Mouse (Mus musculus): Measurements from ENCODE around the gene Acot11. TPM values are rescaled to one million over a fixed set of nuclear protein-coding genes. Genes with fewer than 3 reads are reported as not detected.

Gene Acot11
- polyA plus RNA-seq, 1 experiment from 2014 or later: 6.9 TPM

DNA sequence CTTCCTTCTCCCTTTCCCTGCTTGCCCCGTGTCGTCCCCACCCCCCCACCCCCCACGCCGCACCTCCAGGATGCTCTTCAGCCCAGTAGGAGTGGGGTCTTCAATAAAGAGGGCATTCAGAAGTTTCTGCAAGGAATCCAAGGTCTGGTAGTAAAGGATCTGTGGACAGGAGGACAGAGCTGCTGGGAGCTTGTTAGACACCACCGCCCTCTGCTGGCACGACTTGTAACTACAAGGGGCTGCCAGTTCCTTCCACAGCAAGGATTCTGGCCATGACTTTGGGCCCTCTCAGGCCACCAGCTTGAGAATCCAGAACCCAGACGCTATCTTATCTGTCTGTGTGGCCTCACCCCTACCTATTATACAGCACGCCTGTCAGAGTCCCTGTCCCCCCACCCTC, 96.4 kb downstream of the Acot11 start:
- Histone ChIP-seq H3K4me1 (peaks cover 14% of the 10 kb centered on the region; the same call in 1 of the 2 replicates), H3K9ac (no peak overlapping the region), H3K4me3 (replicated peaks) (no peak overlapping the region), H3K4me2 (peak overlapping the region; percentile 41), H3K27me3 (replicated peaks) (no peaks in the 10 kb centered on the region), H3K27ac (no peak overlapping the region), H3K36me3 (no peaks in the 10 kb centered on the region), H3K9me3 (no peaks in the 10 kb centered on the region)
- 0% methylated on average over 8 of the region's 8 CpGs for WGBS
- ATAC-seq (ENCODE audit: insufficient read depth, low FRiP score, low read depth): peak; percentile 42; the same call in 1 of the 2 replicates

GRCm38 (mm10) chr4:106707957-106708356, 96.8 kb downstream of the Acot11 start:
- H3K4me3 ChIP-seq (replicated peaks): no peak overlapping the region
- 42% methylated on average over 5 of the region's 5 CpGs for WGBS
- H3K27me3 ChIP-seq (replicated peaks): no peaks in the 10 kb centered on the region
- peak; percentile 30; the same call in 1 of the 2 replicates for ATAC-seq (ENCODE audit: insufficient read depth, low FRiP score, low read depth)
- no peaks in the 10 kb centered on the region for H3K36me3 ChIP-seq
- H3K9me3 ChIP-seq: no peaks in the 10 kb centered on the region
- no peak overlapping the region for H3K9ac ChIP-seq
- H3K27ac ChIP-seq: no peak overlapping the region
- peaks cover 14% of the 10 kb centered on the region; the same call in 1 of the 2 replicates for H3K4me1 ChIP-seq
- H3K4me2 ChIP-seq: peak overlapping the region; percentile 41

DNA sequence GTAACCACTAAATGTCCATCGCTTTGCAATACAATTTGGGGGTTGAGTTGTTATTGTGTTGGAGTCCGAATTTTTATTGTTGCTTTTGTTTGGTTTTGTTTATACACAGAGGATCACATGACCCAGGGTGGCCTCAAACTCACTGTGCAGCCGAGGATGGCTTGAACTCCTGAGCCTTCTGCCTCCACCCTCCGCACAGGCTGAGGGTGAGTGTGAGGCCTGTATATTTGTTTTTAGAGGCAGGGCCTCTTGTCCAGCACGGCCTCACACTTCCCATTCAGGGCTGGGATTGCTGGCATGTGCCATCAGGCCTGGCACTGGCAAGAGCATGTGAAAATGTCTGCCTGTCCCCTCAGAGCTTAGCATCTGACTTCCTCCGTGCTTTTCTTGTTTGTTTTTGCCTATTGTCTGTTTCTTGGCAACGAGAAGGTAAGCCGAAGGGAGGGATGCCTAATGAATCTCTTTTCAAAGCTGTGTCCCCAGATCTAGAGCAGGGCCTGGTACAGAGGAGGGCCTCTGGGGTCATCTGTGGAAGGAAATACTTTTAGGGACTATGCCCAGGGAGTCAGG, 99.6 kb downstream of the Acot11 start:
- no peak for ATAC-seq (ENCODE audit: insufficient read depth, low FRiP score, low read depth)
- H3K4me3 ChIP-seq (replicated peaks): no peak overlapping the region
- peak overlapping the region; percentile 28; the same call in 1 of the 2 replicates for H3K27ac ChIP-seq
- H3K9ac ChIP-seq: no peak overlapping the region
- no peak overlapping the region for H3K4me2 ChIP-seq
- H3K9me3 ChIP-seq: no peaks in the 10 kb centered on the region
- H3K4me1 ChIP-seq: peaks cover 14% of the 10 kb centered on the region; the same call in 1 of the 2 replicates
- 41% methylated on average over 8 of the region's 8 CpGs for WGBS
- H3K36me3 ChIP-seq: no peaks in the 10 kb centered on the region
- H3K27me3 ChIP-seq (replicated peaks): no peaks in the 10 kb centered on the region

- no peak for ATAC-seq (ENCODE audit: insufficient read depth, low FRiP score, low read depth)
- Histone ChIP-seq H3K4me2 (no peak overlapping the region), H3K4me1 (peaks cover 14% of the 10 kb centered on the region; the same call in 1 of the 2 replicates), H3K9me3 (no peaks in the 10 kb centered on the region), H3K36me3 (no peaks in the 10 kb centered on the region), H3K9ac (no peak overlapping the region), H3K27ac (peak overlapping the region; percentile 21; the same call in 1 of the 2 replicates), H3K27me3 (replicated peaks) (no peaks in the 10 kb centered on the region), H3K4me3 (replicated peaks) (no peak overlapping the region)
- WGBS: 57% methylated on average over 11 of the region's 11 CpGs
Measured at GRCm38 (mm10) chr4:106704416-106704815, 100.4 kb downstream of the Acot11 start.

- Histone ChIP-seq H3K4me1 (peaks cover 14% of the 10 kb centered on the region; the same call in 1 of the 2 replicates), H3K9me3 (no peaks in the 10 kb centered on the region), H3K27ac (no peak overlapping the region), H3K4me3 (replicated peaks) (no peak overlapping the region), H3K27me3 (replicated peaks) (no peaks in the 10 kb centered on the region), H3K9ac (no peak overlapping the region), H3K4me2 (no peak overlapping the region), H3K36me3 (no peaks in the 10 kb centered on the region)
- no peak for ATAC-seq (ENCODE audit: insufficient read depth, low FRiP score, low read depth)
- 78% methylated on average over 10 of the region's 10 CpGs for WGBS
Measured at GRCm38 (mm10) chr4:106703956-106704355, 100.8 kb downstream of the Acot11 start.

GRCm38 (mm10) chr4:106700798-106701197, 104.0 kb downstream of the Acot11 start:
- H3K27ac ChIP-seq: no peak overlapping the region
- no peak overlapping the region for H3K4me3 ChIP-seq (replicated peaks)
- 29% methylated on average over 4 of the region's 4 CpGs for WGBS
- H3K4me2 ChIP-seq: no peak overlapping the region
- H3K36me3 ChIP-seq: no peaks in the 10 kb centered on the region
- peaks cover 14% of the 10 kb centered on the region; the same call in 1 of the 2 replicates for H3K4me1 ChIP-seq
- no peaks in the 10 kb centered on the region for H3K27me3 ChIP-seq (replicated peaks)
- H3K9ac ChIP-seq: no peak overlapping the region
- ATAC-seq (ENCODE audit: insufficient read depth, low FRiP score, low read depth): no peak
- no peaks in the 10 kb centered on the region for H3K9me3 ChIP-seq

- Histone ChIP-seq H3K9me3 (no peaks in the 10 kb centered on the region), H3K4me1 (peaks cover 7% of the 10 kb centered on the region; the same call in 1 of the 2 replicates), H3K36me3 (no peaks in the 10 kb centered on the region), H3K9ac (no peak overlapping the region), H3K4me2 (no peak overlapping the region), H3K4me3 (replicated peaks) (no peak overlapping the region), H3K27ac (no peak overlapping the region), H3K27me3 (replicated peaks) (no peaks in the 10 kb centered on the region)
- WGBS: 17% methylated on average over 9 of the region's 9 CpGs
- no peak for ATAC-seq (ENCODE audit: insufficient read depth, low FRiP score, low read depth)
Measured at GRCm38 (mm10) chr4:106699989-106700388, 104.8 kb downstream of the Acot11 start.

Other genes starting within 250 kb of the Acot11 start
- gene Dhcr24, start 244.0 kb downstream of the Acot11 start, polyA plus RNA-seq (2015; fragmentation: Nextera tagmentation; extraction: Ambion mirVana): 6.3 and 7.7 TPM in 2 replicates
- 0.08 TPM in 1 of 2 replicates, not detected in the other for gene Lexm, start 187.8 kb downstream of the Acot11 start, polyA plus RNA-seq (2015; fragmentation: Nextera tagmentation; extraction: Ambion mirVana)
- 7.3 and 8.2 TPM in 2 replicates for gene Ttc22, start 182.6 kb downstream of the Acot11 start, polyA plus RNA-seq (2015; fragmentation: Nextera tagmentation; extraction: Ambion mirVana)
- 11.5 and 13.2 TPM in 2 replicates for gene Pars2, start 153.9 kb downstream of the Acot11 start, polyA plus RNA-seq (2015; fragmentation: Nextera tagmentation; extraction: Ambion mirVana)
- gene Ttc4, start 126.1 kb downstream of the Acot11 start, polyA plus RNA-seq (2015; fragmentation: Nextera tagmentation; extraction: Ambion mirVana): 77.9 and 80.7 TPM in 2 replicates
- gene Mroh7, start 74.1 kb downstream of the Acot11 start, polyA plus RNA-seq (2015; fragmentation: Nextera tagmentation; extraction: Ambion mirVana): 0.37 and 0.63 TPM in 2 replicates
- 7.9 and 8.8 TPM in 2 replicates for gene Fam151a, start 71.1 kb downstream of the Acot11 start, polyA plus RNA-seq (2015; fragmentation: Nextera tagmentation; extraction: Ambion mirVana)
- gene Ssbp3, start 105.7 kb upstream of the Acot11 start, polyA plus RNA-seq (2015; fragmentation: Nextera tagmentation; extraction: Ambion mirVana): 92.4 and 98.5 TPM in 2 replicates